Mouse (Mus musculus) cerebellum, adult 2 months (tissue): ENCODE data around the gene Prr13.

Experiments
- CTCF ChIP-seq: fragments of 200-500 bp; IDR thresholded peaks from 2 replicates; pipeline ENCODE4 v1.5.1; 2011; ENCODE audit warnings: low read depth, mild to moderate bottlenecking, control low read depth, low read length, moderate library complexity, borderline replicate concordance; ENCODE audit not compliant: insufficient read depth
- POLR2A ChIP-seq: fragments of 200-500 bp; IDR thresholded peaks from 2 replicates; pipeline ENCODE4 v1.6.1; 2011; ENCODE audit warnings: low read length, control low read depth, borderline replicate concordance; ENCODE audit not compliant: insufficient read depth

GRCm38 (mm10) chr15:102459847-102460246, 1.0 kb downstream of the Prr13 start:
- TF ChIP-seq POLR2A (no peak), CTCF (no peak)
